ENCODE assay signal across 8 mouse cellular contexts in genomic region chr8:123211876-123212275, GRCm38 (mm10). TPM values are rescaled to one million over a fixed set of nuclear protein-coding genes. Genes with fewer than 3 reads are reported as not detected.
DNase-seq lines count a peak whose midpoint lies in the region; ATAC-seq lines count a peak whose summit lies in the region.

No protein-coding gene starts in this region.

- ATAC-seq in forebrain, embryonic 13.5 days: no peak
- no peak for ATAC-seq in liver, embryonic 15.5 days (ENCODE audit: insufficient read depth)

- WGBS in heart, embryonic 10.5 days: 48% methylated on average over 10 of the region's 10 CpGs
- WGBS in forebrain, embryonic 13.5 days: 52% methylated on average over 10 of the region's 10 CpGs
- WGBS in liver, embryonic 15.5 days (ENCODE audit: insufficient replicate concordance): 18% methylated on average over 10 of the region's 10 CpGs

- peak overlapping the region; percentile 95 for H3K4me2 ChIP-seq in forebrain, embryonic 13.5 days
- H3K4me2 ChIP-seq in liver, embryonic 15.5 days: peak overlapping the region; percentile 91

- H3K9ac ChIP-seq in forebrain, embryonic 13.5 days: peak overlapping the region; percentile 97
- peak overlapping the region; percentile 90 for H3K9ac ChIP-seq in liver, embryonic 15.5 days

- H3K27ac ChIP-seq in heart, embryonic 10.5 days: peak overlapping the region; percentile 92
- H3K27ac ChIP-seq in forebrain, embryonic 13.5 days: no peak overlapping the region
- H3K27ac ChIP-seq in liver, embryonic 15.5 days (replicated peaks): peak overlapping the region; percentile 78

- H3K4me1 ChIP-seq in heart, embryonic 10.5 days: peaks cover 38% of the 10 kb centered on the region
- peaks cover 23% of the 10 kb centered on the region for H3K4me1 ChIP-seq in forebrain, embryonic 13.5 days
- peaks cover 29% of the 10 kb centered on the region for H3K4me1 ChIP-seq in liver, embryonic 15.5 days (replicated peaks)

- peak overlapping the region; percentile 95 for H3K4me3 ChIP-seq in heart, embryonic 10.5 days
- peak overlapping the region; percentile 95 for H3K4me3 ChIP-seq in forebrain, embryonic 13.5 days
- peak overlapping the region; percentile 81 for H3K4me3 ChIP-seq in liver, embryonic 15.5 days (replicated peaks)

- DNase-seq in heart, embryonic 10.5 days (ENCODE audit: low spot score): no peak
- DNase-seq in heart, adult 9 months (ENCODE audit: low spot score in 2 of 2): no peak
- DNase-seq in A20 (ENCODE audit: low read depth, low spot score): peak; percentile 40
- no peak for DNase-seq in layer of hippocampus, postnatal 36 days
- DNase-seq in urinary bladder, postnatal 36 days (ENCODE audit: low spot score in 2 of 2): no peak
- DNase-seq in ovary, adult 18-20 months (ENCODE audit: low spot score): no peak

- no peaks in the 10 kb centered on the region for H3K9me3 ChIP-seq in heart, embryonic 10.5 days
- H3K9me3 ChIP-seq in forebrain, embryonic 13.5 days (replicated peaks): no peaks in the 10 kb centered on the region
- H3K9me3 ChIP-seq in liver, embryonic 15.5 days (replicated peaks): no peaks in the 10 kb centered on the region

- H3K27me3 ChIP-seq in heart, embryonic 10.5 days (ENCODE audit: insufficient read depth, poor library complexity, severe bottlenecking): peaks cover 5% of the 10 kb centered on the region; the same call in 1 of the 2 replicates
- H3K27me3 ChIP-seq in forebrain, embryonic 13.5 days: no peaks in the 10 kb centered on the region
- H3K27me3 ChIP-seq in liver, embryonic 15.5 days: peaks cover 8% of the 10 kb centered on the region; the same call in 1 of the 2 replicates

- H3K36me3 ChIP-seq in heart, embryonic 10.5 days: peaks cover 33% of the 10 kb centered on the region
- H3K36me3 ChIP-seq in forebrain, embryonic 13.5 days (ENCODE audit: poor library complexity, severe bottlenecking): peaks cover 35% of the 10 kb centered on the region
- peaks cover 34% of the 10 kb centered on the region for H3K36me3 ChIP-seq in liver, embryonic 15.5 days (replicated peaks)

RNA-seq across cellular contexts. Expression of gene Chmp1a, which starts 0.7 kb away (rescaled TPM):
- polyA plus RNA-seq in heart, embryonic 10.5 days (2016; fragmentation: Nextera tagmentation; extraction: Ambion mirVana): 120 and 123 TPM in 2 replicates
- 183 and 199 TPM in 2 replicates for polyA plus RNA-seq in forebrain, embryonic 13.5 days (2015; fragmentation: Nextera tagmentation; extraction: Ambion mirVana)
- 59.5 and 63.8 TPM in 2 replicates for polyA plus RNA-seq in liver, embryonic 15.5 days (2015; fragmentation: Nextera tagmentation; extraction: Ambion mirVana)
- total RNA-seq in layer of hippocampus, postnatal 36 days (2021): 100 to 1,000 TPM in 1 of 2 experiments, 10 to 100 TPM in 1; 96.7 to 101 TPM

RNA-seq across cellular contexts. Expression of gene Spata33, which starts 0.8 kb away (rescaled TPM):
- 3.5 and 3.6 TPM in 2 replicates for polyA plus RNA-seq in heart, embryonic 10.5 days (2016; fragmentation: Nextera tagmentation; extraction: Ambion mirVana)
- polyA plus RNA-seq in forebrain, embryonic 13.5 days (2015; fragmentation: Nextera tagmentation; extraction: Ambion mirVana): 4.2 and 5.5 TPM in 2 replicates
- polyA plus RNA-seq in liver, embryonic 15.5 days (2015; fragmentation: Nextera tagmentation; extraction: Ambion mirVana): 0.18 and 0.37 TPM in 2 replicates
- 1 to 10 TPM; 5.6 to 7.0 TPM for total RNA-seq in layer of hippocampus, postnatal 36 days (2021)

RNA-seq across cellular contexts. Expression of gene Cdk10, which starts 12.8 kb away (rescaled TPM):
- polyA plus RNA-seq in heart, embryonic 10.5 days (2016; fragmentation: Nextera tagmentation; extraction: Ambion mirVana): 27.0 and 31.2 TPM in 2 replicates
- polyA plus RNA-seq in forebrain, embryonic 13.5 days (2015; fragmentation: Nextera tagmentation; extraction: Ambion mirVana): 38.8 and 41.8 TPM in 2 replicates
- 8.9 and 9.0 TPM in 2 replicates for polyA plus RNA-seq in liver, embryonic 15.5 days (2015; fragmentation: Nextera tagmentation; extraction: Ambion mirVana)
- 10 to 100 TPM; 89.6 to 99.3 TPM for total RNA-seq in layer of hippocampus, postnatal 36 days (2021)

RNA-seq across cellular contexts. Expression of gene Spata2l, which starts 24.2 kb away (rescaled TPM):
- polyA plus RNA-seq in heart, embryonic 10.5 days (2016; fragmentation: Nextera tagmentation; extraction: Ambion mirVana): 2.2 and 2.6 TPM in 2 replicates
- 1.4 and 2.3 TPM in 2 replicates for polyA plus RNA-seq in forebrain, embryonic 13.5 days (2015; fragmentation: Nextera tagmentation; extraction: Ambion mirVana)
- polyA plus RNA-seq in liver, embryonic 15.5 days (2015; fragmentation: Nextera tagmentation; extraction: Ambion mirVana): 2.2 and 2.9 TPM in 2 replicates
- 10 to 100 TPM; 80.7 to 81.4 TPM for total RNA-seq in layer of hippocampus, postnatal 36 days (2021)

RNA-seq across cellular contexts. Expression of gene Dpep1, which starts 25.8 kb away (rescaled TPM):
- polyA plus RNA-seq in heart, embryonic 10.5 days (2016; fragmentation: Nextera tagmentation; extraction: Ambion mirVana): 1.9 and 5.2 TPM in 2 replicates
- not detected in 2 replicates for polyA plus RNA-seq in forebrain, embryonic 13.5 days (2015; fragmentation: Nextera tagmentation; extraction: Ambion mirVana)
- 0.21 and 0.26 TPM in 2 replicates for polyA plus RNA-seq in liver, embryonic 15.5 days (2015; fragmentation: Nextera tagmentation; extraction: Ambion mirVana)
- total RNA-seq in layer of hippocampus, postnatal 36 days (2021): under 1 TPM in 1 of 2 experiments, not detected in 1; 0.23 TPM
